Mouse (Mus musculus) lung, postnatal 10 days (tissue): ENCODE results near the gene Dcbld1.
"Not testable (repeated sequence)": the region's sequence is repeated elsewhere in the genome, so short reads cannot be mapped to it uniquely, and the experiment has no call there.

Experiments
- DNase-seq: peaks from one replicate; pipeline ENCODE4 v3.0.0; 2021

Dcbld1 gene

DNA sequence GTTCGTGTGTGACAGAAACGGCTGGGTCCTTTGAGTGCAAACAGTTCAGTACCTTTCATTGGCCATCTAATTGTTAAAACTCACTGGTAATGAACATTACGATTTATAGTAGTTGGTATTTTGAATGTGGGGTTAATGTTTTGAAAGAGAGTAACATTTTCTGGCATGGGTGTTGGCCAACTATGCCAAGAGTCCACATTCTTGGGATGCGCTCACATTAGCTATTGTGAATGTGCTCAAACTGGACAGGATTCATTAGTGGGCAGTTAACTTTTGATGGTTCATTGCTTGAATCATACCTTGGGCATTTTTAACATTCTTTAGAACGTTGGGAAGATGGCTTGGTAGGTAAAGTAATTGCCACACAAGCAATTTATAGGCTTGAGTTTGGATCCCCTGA, 30.7 kb downstream of the Dcbld1 start:
- no peak for DNase-seq

DNA sequence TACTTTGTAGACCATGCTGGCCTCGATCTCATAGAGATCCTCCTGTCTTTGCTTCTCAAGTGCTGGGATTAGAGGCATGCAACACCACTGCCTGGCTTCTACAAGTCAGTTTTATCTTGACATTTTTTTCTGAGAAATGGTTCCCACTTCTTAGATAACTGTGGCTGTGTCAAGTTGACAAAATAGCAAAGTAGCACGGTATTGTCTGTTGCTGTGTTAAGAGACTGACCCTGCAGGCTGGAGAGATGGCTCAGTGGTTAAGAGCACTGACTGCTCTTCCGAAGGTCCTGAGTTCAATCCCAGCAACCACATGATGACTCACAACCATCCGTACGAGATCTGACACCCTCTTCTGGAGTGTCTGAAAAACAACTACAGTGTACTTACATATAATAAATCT, 35.5 kb downstream of the Dcbld1 start:
- DNase-seq, result no peak

DNA sequence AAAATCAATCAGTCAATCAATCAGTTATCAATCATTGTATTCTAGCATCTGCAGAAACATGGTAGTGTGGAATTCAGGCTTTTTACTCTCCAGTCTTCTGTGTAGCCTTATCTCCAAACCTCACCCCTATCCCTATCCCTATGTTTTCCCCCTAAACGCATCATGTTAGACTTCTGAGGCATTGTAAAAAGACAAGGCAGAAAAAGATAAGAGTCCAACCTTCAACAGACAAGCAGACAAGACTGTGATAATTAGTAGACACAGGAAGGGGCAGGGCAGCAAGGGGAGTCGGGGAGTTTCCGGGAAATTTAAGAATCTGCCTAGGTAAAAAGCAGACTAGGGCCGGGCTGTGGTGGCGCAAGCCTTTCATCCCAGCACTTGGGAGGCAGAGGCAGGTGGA, 38.0 kb downstream of the Dcbld1 start:
- no peak for DNase-seq

DNA sequence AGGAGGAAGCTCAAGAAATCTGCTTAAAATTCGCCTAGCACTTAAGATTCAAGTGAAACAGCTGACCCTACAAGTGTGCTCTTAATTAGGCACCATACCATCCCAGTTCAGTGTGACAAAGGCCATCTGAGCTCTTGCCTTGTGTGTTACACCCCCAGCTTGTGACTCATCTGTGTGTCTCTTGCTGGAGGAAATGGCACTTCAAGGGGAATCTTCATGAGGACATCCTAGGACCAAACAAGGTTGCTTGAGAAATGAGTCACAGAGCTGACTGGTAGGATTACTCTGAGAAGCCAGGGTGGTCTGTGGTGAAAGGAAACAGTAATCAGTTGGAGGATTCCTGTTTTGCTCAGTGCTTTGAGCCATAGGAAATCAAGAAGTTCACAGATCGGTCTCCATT, 39.6 kb downstream of the Dcbld1 start:
- no peak for DNase-seq

DNA sequence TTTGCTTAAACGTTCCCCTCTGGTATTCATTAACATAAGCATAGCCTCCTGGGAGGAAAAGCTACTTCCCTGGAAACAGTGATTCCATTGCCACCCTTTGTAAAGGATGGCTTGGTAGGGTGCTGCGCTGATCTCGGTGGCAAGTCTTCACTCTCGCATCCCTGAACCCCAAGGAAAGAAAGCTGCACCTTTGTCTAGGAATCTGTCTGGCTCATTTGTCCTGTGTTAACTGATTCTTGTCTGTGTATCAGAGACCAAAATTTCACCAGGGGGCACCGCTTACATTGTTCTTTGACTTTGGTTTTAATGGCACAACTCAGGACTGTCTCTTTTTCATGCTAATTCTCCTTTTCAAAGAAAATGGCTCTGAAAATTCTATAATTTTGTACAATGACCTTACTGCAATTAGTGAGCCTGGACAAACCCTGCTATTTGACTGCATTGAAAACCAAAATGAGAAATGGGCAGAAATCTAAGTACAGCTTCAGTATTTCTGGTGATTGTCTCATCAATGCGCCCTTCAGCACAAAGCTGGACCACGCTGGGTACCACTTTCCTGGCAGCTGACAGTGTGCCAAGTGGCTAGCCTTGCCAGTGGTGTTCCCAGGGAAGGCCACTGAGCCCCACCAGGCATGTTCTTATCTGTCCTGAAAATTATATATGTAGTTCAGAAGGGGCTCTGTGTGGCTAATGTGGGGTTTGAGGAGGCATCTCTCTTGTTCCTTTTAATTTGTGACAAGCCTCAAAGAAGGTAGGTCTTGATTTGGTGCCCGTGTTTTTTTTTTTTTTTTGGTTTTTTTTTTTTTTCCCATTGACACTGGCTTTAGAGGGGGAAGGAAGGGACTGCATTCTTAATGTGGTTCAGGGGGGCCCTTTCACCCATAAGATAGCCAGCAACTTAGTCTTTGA, 40.8 kb downstream of the Dcbld1 start:
- DNase-seq, result peak; percentile 12

DNA sequence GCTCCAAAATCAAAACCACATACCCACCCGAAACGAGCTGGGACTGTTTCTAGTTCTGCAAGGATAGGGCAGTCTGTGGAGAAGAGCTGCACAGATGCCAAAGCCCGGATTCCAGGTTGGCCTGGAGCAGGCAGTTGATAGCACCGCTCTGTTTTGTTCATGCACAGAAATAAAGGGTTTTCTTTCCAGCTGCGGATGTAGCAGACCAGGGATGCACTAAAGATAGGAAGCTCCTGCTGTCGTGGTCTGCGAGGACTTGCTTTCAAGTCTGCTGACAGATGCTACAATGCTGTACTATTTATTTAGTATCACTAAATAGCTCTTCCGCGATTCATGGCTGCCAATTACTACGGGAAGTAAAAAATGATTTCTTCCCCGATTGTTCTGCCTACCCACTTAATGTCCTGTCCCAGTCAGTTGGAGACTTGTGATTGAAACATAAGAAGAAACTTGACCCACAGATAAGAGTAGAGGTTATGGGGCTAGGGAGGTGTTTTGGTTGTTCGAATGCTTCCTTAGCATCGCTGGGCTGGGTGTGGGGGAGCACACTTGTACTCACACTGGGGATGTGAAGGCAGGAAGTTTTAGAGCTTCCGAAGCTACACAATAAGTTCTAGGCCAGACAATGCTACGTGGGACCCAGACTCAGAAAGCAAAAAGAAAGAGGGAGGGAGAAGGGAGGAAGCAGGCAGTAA, 41.6 kb downstream of the Dcbld1 start:
- peak; percentile 29 for DNase-seq

DNA sequence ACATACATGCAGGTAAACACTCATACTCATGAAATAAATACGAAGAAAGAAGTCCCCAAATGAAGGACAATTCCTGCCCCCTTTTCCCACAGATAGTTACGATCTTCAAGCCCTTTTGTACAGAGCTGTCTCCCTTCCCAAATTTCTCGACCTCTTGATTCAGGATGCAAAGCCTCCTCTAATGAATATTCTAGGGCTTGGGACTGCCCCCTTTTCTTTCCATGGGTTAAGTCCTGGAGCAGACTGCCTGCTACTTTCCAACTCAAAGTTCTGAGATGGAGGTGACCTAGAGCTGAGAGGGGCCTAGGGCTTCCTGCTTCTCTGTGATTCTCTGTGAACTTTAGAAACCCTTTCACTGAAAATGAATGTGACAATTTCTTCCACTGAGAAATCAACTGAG, 43.2 kb downstream of the Dcbld1 start:
- no peak for DNase-seq

DNA sequence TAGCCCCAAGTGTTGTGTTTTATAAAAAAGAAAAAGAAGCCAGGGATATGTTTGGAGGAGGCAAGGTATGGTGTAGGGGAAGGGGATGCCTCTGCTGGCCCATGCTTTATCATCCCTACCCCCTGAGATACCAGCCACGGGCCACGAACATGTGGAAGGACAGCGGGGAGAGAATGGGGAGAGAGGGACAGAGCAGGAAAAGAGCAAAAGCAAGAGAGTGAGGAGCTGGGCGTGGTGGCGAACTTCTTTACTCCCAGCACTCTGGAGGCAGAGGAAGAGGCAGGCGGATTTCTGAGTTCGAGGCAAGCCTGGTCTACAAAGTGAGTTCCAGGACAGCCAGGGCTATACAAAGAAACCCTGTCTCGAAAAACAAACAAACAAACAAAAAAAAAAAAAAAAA, 44.1 kb downstream of the Dcbld1 start:
- not testable (repeated sequence) for DNase-seq

DNA sequence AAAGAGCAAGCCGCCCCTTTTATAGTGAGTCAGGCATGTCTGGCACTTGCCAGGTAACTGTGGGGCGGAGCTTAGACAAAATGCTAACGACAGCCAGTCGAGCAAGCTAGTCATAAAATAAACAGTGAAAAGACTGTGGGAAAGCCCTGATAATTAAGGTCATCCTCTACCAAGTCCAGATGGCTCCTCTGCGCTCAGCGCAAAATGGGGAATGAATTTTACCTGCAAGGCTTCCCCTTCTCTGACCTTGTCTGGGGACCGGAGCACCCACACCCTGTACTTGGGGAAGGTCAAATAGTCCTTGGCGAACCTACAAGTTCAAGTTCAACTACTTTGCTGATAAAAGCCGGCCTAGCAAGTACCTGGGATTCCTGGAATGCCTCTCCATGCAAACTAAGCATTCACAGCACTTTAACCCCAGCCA, 44.6 kb downstream of the Dcbld1 start:
- peak; percentile 55 for DNase-seq

DNA sequence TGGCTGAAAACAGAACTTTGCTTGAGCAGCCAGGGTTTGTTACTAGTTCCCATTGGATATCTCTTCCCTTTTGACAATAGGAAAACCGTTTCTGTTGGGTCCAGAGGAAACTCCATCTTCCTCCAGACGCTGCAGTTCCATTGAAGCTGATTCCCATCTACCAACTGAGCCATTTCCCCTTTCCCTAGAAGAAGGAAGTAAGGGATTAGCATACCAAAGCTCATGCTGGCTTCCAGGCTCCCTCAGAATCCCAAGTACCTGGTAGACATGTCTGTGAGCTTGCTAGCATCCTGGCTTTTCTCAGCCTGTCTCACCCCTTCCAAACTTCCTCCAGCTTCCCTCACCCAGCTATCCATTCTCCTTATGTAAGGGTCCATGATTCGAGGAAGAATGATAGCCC, 45.4 kb downstream of the Dcbld1 start:
- DNase-seq, result no peak

DNA sequence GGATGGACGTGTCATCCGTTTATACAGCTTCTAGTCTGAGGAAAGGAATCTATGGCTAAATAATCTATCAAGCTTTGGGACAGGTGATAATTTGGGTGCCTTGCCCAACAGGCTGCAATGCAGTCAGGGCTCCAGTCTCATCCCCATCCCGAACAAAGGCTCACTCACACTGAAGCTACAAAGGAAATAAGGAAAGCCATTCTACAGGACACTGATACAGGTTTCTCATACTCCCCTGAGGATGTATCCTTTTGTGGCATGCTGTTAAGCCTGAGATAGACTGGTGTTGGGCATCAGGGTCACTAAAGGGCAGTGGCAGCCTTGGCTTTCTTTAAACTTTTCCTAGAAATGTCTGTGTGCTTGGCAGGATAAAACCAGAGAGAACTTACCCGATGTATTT, 46.5 kb downstream of the Dcbld1 start:
- no peak for DNase-seq

DNA sequence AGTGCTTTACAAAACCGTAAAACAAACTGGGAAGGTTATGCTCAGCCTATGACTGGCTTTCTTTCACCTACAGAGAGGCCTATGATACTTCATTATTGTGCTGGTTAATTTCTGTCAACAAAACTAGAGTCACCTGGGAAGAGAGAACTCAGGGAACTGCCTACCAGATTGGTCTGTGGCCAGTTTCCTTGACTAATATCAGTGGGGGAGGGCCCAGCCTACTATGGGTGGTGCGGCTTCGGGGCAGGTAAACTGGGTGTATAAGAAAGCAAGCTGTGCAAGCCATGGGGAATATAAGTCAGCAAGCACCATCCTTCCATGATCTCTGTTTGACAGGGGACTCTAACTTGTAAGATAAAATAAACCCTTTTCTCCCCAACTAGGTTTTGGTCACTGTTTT, 47.2 kb downstream of the Dcbld1 start:
- DNase-seq, result no peak

DNA sequence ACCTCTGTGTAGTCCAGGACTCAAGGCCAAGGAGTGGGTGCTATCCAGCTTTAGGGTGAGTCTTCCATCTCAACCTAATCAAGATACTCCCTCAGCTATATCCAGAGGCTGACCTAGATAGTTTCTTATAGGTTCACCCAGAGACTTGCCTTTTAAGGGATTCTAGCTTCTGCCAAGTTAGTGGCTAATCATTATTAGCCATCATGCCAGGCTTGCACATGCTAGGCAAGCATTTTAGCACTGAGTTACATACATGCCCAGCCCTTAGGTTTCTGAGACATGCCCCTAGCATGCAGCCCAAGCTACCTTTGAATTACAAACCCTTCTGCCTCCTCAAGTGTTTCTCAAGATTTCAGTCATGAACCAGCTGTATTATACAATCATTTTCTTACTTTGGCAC, 47.9 kb downstream of the Dcbld1 start:
- DNase-seq, result no peak

DNA sequence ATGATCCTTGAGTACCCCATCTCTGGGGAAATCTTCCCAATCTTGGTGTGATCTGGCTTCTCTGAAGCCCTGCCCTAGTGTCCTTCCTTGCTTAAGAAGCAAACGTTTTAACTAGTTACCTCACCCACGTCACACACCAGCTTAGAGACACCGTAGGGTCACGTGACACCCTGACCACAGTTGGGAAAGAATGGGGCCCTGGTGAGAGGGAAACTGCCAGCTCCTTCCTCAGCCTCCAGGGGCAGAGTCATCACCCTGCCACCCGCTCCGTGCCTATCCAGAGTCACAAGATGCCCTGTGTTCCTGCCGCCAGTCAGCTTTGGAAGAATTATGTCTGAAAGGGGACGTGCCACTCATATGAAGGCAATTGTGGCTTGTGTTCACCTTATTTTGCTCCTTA, 51.2 kb downstream of the Dcbld1 start:
- DNase-seq, result no peak

DNA sequence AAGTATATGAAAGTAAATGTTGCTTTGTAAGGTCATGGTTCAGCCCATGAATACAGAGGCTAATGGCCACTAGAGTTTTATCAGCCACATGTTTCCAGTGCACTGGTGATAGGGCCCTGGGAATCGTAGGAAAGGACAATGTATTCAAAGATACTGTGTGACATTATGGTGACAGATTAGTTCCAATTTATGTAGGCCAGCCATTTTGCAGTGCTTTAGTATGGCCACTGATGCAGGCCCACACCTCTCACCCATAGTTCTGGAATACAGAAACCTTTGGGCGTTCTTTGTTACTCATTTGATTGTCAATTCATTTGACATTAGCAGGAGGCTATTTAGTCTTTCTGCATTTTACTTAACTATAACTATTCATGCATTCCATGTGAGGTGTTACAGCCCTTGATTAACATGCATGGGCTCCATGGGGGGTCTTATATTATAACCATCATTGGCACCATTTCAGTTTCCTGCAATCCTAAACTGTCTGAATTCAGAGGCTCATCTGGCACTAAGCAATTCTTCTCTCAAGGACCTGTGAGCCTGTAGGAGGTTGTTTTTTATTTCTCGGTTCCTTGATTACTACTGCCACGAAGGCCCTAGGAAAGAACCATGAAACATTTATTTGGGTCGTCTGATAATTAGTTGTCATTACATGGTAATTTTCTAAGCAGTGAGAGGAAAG, 54.6 kb downstream of the Dcbld1 start:
- DNase-seq, result no peak

DNA sequence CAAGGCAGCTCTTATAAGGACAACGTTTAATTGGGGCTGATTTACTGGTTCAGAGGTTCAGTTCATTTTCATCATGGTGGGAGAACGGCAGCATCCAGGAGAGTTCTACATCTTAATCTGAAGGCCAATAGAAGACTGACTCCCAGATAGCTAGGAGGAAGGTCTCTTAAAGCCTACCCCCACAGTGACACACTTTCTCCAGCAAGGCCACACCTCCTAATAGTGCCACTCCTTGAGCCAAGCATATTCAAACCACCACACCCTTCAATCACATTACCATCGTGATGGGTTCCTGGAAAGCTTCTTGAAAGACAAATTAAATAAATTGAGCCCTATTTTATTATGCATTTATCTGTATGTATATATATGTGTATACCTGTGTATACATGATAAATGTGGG, 55.8 kb downstream of the Dcbld1 start:
- no peak for DNase-seq

DNA sequence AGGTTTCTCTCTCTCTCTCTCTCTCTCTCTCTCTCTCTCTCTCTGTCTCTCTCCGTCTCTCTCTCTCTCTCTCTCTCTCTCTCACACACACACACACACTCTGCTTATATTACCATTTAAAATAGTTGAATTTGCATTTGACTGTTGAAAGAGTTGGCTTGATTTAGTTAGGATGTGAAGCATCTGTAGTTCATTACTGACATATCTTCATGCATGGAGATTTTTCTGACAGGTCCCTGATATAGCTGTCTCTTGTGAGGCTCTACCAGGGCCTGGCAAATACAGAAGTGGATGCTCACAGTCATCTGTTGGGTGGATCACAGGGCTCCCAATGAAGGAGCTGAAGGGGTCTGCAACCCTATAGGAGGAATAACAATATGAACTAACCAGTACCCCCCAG, 59.0 kb downstream of the Dcbld1 start:
- DNase-seq, result not testable (repeated sequence)

DNA sequence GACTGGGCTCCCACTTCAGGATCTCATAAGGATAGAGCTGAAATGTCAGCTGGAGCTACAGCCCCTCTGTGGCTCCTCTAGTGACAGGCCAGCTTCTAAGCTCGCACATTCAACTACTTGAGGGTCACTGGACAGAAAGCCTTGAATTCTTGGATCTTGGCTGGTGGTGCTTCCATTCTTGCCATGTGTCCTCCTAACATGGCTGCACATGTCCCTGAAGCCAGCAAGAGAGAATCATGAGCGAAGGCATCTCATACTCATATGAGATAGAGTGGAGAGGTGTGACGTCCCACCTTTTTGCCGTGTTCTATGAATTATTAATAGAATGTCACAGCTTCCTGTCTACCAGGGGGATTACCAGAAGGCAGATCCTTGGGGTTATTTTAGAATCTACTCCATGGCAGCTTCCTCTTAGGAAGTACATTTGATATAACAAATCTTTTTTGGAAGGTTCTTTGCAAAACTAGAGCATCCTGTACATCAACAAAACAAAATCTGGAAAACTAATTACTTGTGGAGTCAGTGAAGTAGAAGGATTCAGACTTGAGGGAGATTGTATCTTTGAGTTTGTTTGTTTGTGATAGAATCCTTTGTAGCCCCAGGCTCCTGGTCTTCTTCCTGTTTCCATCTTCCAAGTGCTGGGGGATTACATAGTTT, 60.6 kb downstream of the Dcbld1 start:
- no peak for DNase-seq

DNA sequence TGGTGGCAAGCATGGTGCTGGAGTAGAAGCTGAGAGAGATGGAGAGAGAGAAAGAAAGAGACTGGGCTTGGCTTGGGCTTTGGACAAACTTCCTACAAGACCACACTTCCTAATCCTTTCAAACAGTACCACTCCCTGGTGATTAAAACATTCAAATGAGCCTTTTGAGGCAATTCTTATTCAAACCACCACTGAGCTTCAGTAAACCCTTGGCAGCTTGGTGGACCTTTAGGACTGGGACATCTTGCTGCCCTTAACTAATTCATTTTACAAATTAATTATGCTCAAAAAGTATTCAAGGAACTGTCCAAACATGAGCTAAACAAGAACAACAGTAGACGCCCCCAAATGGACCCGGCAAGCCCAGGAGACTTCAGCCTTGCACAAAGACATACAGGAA, 62.5 kb downstream of the Dcbld1 start:
- no peak for DNase-seq

DNA sequence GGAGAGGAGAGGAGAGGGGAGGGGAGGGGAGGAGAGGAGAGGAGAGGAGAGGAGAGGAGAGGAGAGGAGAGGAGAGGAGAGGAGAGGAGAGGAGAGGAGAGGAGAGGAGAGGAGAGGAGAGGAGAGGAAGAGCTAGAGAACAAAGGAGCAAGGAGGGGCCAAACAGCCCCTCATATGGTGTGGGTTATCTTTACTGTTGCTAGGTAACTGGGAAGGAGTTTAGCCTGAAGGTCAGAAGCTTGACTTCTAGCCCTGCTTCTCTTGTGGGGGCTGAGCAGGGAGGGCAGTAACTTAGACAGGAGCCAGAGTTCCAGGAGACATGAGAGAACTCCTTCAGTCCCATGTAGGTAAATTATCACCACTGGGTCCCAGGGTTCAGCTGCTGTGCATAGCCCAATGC, 65.1 kb downstream of the Dcbld1 start:
- DNase-seq, result not testable (repeated sequence)

DNA sequence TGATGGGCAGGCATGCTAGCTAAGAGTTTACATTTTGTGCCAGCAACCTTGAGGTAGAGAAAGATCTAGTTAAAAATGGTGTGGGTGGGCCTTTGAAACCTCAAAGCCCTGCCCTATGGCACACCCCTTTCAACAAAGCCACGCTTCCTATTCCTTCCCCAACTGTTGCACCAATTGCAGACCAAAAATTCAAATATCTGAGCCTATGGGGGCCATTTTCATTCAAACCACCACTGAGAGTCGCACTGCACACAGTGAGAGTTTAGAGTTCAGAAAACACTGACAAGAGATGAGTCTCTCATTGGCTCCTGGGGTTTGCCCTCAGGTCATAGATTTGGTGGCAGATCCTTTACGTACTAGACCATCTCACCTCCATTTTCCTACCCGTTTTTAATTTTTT, 68.3 kb downstream of the Dcbld1 start:
- no peak for DNase-seq

DNA sequence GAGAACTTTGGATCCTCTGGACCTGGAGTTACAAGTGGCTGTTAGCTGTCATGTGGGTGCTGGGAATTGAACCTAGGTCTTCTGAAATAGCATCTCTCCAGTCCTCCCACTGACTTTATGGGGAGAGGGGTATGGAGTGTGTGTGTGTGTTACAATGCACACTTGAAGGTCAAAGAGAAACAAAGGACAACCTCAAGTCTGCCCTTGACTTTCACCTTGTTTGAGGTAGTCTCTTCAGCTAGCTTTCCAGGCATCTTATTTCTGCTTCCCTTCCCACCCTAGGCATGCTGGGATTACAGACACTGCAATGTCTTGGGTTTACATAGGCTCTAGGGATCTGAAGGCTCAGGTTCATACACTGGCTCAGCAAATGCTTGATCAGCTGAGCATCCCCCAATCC, 68.9 kb downstream of the Dcbld1 start:
- no peak for DNase-seq

DNA sequence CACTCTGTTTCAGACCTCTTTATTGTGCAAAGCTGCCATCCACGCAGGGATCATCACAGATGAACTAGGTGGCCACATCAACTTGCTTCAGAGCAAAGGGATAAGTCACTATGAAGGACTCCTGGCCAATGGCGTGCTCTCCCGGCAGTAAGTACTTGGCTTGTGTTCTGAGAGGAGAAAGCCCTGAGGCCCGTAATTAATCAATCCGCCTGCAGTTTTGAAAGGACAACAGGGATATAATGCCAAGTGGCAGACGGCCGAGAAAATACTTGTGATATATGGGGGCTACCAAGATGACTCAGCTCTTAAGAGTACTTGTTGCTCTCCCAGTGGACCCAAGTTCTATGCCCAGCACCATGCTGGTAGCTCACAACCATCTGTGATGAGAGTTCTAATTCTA, 71.2 kb downstream of the Dcbld1 start:
- no peak for DNase-seq
